Mouse (Mus musculus) kidney, adult 2 months (tissue): ENCODE measurements around the gene Gpat2.

Experiments
- CTCF ChIP-seq: fragments of 200-500 bp; conservative IDR thresholded peaks from 2 replicates; pipeline ENCODE4 v1.5.1; 2011; ENCODE audit warnings: low read depth, mild to moderate bottlenecking, control low read depth, low read length, moderate library complexity, mixed read lengths; ENCODE audit not compliant: insufficient read depth, insufficient read length
- POLR2A ChIP-seq: fragments of 200-500 bp; IDR thresholded peaks from one replicate; pipeline ENCODE4 v1.6.1; 2011; ENCODE audit warnings: low read depth, low read length, control low read depth

DNA sequence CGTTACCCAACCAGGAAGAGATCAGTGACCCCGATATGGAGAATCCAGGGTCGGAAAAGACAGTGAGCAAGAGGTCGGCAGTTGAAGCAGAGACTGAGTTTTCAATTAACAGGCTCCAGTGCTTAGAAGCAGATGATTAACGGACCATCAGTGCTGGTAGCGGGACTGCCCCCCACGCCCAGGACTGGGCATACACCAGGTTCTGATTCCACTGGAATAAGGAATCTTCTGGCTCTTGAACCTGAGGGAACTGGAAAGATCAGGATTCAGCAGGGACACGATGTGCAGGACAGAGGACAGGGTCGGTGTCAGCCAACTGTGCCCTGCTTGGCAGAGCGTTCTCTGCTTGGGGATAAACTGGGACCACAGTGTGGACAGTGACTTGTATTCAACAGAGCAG lies 9.2 kb upstream of the Gpat2 start:
- no peak for TF ChIP-seq CTCF
- TF ChIP-seq POLR2A = no peak
